Mouse (Mus musculus) ovary, postnatal 14 days (tissue): ENCODE measurements at regions not wholly inside any gene's neighbourhood (a gene's known extent, or its start where the extent isn't known, plus 50 kb on each side); places are given as distances from the start of the nearest gene placed in this dataset.

Experiments
- DNase-seq: peaks from one replicate; pipeline ENCODE4 v3.0.0; 2022; ENCODE audit warnings: low spot score

GRCm38 (mm10) chr15:88472351-88473100 is 127.6 kb upstream of the Zdhhc25 start:
- no peak for DNase-seq

DNA sequence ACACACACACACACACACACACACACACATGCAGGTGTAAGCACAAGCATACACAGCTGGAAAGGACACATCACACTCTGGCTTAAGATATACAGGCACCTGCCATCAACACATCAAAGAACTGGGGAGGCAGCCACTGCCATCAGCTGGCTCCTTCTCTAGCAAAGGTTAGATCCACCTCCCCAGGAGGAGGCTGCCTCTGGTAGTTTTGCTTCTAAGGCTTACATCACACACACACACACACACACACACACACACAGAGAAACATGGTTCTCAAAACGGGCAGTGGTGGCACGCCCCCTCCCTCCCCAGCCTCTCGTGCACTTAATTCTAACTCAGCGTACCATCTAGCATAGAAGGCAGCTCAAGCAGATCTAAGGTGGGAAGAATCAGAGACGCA is 126.9 kb upstream of the Zdhhc25 start:
- no peak for DNase-seq

DNA sequence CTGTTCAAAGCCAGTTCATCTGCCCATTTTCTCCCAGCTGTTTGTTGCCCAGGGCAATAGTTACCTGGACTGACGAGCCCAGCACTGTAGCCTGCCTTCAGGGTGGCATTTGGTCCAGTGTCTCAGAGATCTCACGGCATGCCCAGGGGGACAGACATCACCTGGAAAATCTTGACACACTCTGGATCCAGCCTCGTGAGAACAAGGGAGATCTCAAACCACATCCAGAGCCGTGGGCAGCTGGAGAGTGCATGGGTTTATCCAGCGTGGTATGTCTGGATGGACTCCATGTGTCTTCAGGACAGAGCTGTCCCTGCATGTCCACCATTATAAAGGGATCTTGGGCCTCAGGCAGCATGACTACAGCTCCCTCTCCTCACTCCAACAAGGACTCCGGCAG is 116.6 kb upstream of the Zdhhc25 start:
- DNase-seq = no peak

GRCm38 (mm10) chr15:88489715-88490114 is 110.4 kb upstream of the Zdhhc25 start:
- DNase-seq = no peak

- DNase-seq = no peak
Observed at GRCm38 (mm10) chr15:88490316-88491090, 109.6 kb upstream of the Zdhhc25 start.

GRCm38 (mm10) chr15:88491091-88491366 is 109.1 kb upstream of the Zdhhc25 start:
- no peak for DNase-seq

- no peak for DNase-seq
Observed at GRCm38 (mm10) chr15:88497957-88498356, 102.1 kb upstream of the Zdhhc25 start.

- no peak for DNase-seq
Observed at GRCm38 (mm10) chr15:88502311-88502710, 97.8 kb upstream of the Zdhhc25 start.

DNA sequence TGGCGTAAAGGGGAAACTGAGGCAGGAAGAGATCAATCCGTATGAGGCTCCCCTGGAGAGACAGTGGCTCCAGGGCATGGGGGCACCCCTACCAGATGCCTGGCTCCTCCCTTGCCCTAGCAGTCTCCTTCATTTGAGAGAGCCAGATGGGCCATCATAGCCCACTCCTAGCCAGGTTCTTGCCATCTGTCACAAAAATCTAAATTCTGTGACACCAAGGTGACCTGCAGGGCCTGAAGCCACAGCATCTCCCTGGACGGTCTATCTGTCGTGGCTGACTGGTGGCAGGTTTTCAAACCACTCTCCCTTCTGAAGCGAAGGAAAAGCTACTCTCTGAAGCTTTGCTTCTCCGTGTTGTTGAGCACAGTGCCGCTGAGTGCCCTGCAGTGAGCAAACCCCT is 96.2 kb upstream of the Zdhhc25 start:
- no peak for DNase-seq

DNA sequence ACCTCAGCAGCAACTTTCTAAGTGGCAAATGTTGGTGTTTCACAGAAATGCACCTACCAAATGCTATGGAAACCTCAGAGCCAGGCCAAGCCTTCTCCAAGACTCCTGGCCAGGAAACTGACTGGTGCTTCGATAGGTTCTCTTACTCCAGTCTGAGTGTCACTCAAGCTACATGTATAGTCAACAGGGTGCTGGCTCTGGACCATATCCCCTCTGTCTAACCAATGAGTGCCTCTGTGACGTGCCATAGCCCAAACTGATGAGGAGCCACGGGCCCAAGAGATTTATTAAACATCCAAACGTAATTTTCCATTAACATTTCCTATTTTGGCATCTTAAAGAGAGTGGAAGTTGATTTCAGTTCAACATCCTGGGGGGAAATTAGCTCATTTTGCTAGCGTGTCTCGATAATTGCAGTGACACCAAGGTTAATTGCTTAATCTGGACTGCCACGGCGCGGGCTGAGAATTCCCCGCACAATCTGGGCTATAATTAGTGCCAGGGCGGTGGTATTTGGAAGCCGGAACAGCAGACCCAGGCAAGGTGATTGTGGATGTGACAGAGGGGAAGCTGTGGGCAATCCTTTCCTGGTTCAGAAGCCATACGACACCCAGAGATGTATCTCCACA is 94.5 kb upstream of the Zdhhc25 start:
- no peak for DNase-seq

DNA sequence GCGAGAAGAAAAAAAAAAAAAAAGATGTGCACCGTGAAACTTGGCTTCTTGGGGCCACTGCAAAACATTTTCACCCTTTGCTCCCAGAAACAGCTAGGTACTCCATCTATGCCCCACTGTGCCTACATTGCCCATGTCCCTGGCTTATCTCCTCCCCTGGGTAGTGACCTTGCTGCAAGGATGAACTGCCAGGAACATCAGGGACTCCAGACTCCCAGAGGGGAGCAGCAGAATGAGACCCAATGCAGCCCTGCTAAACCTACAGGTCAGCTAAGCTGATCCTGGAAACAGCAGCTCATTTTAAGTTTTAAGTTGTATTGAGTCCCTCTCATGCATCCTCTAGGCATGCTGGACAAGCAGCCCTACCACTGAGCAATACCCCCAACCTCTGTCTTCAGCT is 92.2 kb upstream of the Zdhhc25 start:
- no peak for DNase-seq

GRCm38 (mm10) chr15:88508971-88509370 is 91.1 kb upstream of the Zdhhc25 start:
- no peak for DNase-seq

DNA sequence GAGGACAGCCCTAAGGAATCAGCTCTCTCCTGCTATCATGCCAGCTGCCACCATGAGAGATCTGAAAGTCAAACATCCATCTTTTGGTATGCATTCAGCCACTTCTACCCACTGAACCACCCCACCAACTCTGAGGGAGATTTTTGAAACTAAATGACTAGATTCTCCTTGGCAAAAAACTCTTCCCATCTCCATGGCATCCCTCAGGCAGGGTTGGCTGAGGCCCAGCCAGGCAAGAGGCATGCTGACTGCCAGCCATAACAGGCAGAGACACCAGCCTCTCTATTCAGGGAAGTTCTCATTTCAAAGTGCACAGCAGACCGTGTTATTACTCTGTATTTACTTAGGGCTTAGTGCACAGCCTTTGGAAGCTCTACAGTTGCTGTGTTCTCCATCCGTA is 90.5 kb upstream of the Zdhhc25 start:
- DNase-seq = no peak

DNA sequence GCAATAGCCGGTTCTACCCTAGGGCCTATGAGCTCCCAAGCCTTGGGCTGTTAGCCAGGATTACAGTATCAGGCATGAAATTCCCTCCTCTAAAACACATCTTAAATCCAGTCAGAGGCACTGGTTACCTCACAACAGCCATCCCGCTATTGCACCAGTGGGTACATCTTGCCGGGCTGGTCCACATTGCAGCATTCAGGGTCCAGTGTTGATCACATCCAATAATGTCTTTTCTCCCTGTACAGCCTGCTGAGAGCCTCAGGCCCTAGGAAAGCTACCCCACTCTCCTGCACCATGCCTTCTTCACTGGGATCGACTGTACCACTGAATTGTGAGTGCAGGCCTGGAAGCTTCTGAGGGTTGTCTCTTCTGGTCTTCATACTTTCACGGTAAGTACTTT is 86.0 kb upstream of the Zdhhc25 start:
- no peak for DNase-seq

DNA sequence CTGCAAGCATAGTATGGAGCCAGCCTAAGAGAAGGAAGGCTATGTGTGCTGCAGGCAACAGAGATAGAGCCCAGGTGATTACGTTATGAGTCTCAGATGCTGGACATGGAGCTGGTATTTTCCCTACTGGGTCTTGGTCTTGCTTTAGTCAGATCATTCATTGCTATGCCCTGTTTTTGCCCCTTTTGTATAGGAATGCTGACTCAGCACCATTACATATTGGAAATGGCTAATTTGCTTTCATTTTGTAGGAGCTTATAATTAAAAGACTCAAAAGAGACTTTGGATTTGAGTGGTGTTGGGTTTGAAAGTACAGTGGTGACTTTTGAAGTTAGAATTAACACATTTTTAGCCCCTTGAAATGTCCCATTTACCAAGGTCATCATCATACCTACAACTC is 68.9 kb upstream of the Zdhhc25 start:
- no peak for DNase-seq

- no peak for DNase-seq
Observed at GRCm38 (mm10) chr15:88532008-88532407, 68.1 kb upstream of the Zdhhc25 start.

GRCm38 (mm10) chr15:88533354-88533753 is 66.7 kb upstream of the Zdhhc25 start:
- no peak for DNase-seq

DNA sequence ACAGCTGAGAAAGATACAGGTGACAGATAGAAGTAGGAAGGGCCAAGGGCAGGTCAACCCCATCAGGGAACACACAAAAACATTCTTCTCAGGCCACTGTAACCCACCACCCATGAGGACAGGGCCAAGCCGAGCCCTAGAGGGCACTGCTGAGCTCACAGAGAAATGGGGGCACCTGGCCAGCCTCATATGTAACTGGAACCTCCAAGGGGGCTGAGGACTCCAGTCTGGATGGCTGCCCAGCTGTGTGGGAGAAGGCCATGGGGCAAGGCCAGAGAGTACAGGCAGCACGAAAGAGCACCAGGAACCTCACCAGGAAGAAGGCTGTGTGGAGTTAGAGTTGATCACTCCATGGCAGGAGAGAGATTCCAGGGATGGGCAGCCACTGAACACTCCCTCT is 64.6 kb upstream of the Zdhhc25 start:
- DNase-seq = no peak

DNA sequence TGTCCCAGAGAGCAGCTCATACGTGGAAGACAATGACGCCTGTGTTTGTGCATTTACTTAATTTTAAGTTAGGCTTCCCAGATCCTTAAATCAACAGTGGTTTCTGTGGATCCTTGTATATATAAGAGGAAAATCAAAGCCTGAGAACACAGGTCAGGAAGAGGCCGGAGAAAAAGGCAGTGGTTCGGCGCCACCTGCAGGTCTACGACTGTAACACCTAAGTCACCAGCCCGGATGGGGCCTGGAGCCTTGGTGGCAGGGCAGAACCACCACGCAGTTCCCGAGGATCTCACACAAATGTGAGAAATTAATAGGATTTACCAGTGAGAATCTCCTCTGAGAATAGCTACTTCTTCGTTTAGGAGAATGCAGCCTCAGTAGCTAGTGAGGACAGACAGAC is 62.9 kb upstream of the Zdhhc25 start:
- DNase-seq = peak; percentile 10

GRCm38 (mm10) chr15:88542567-88542966 is 57.5 kb upstream of the Zdhhc25 start:
- no peak for DNase-seq

DNA sequence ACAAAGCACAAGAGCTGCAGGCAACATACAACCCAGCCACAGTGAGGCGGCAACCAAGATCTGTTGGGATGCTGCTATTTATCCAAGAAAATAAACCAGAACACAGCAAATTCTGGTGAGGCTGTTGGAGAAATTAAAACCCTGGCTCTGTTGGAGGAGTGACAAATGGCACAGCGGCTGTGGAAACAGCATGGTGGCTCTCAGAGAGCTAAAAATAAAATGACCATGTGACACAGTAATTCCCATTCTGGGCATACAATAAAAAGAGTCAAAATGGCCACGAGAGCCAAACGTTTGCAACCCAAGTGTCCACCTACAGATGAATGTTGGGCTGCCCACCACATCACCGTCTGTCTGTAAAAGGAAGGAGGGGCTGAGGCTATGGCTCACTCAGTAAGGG is 55.9 kb upstream of the Zdhhc25 start:
- no peak for DNase-seq

DNA sequence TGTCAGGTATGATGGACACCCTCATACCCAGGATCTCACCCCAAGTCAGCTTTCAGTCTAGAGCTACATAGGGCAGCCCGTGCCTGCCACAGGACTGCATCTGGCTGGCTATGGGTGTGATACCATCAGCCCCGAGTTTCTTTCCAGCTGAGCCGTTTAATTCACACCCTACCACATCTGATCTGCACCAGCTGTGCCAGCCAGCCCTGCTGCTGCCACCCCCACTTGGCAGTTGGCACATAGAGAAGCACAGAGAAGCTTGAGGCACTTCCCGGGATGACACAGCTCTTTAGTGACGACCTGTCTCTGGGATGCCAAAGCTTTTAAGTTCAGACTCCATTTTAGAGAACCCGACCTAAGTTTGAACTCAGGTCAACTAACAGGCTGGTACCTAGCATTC is 51.8 kb upstream of the Zdhhc25 start:
- DNase-seq = no peak
